Mouse (Mus musculus) neural tube, embryonic 11.5 days (tissue): ENCODE data around the gene Yap1. TPM values are rescaled to one million over a fixed set of nuclear protein-coding genes. Genes with fewer than 3 reads are reported as not detected.

Experiments used
- ATAC-seq: fragments of 200-750 bp; cut with Nextera tagmentation; 2 replicates; pipeline ENCODE4 v1.8.0; 2017; ENCODE audit warnings: moderate number of reproducible peaks, mild to moderate bottlenecking, moderate TSS enrichment, moderate library complexity; ENCODE audit not compliant: insufficient read depth, low FRiP score, low TSS enrichment
- DNase-seq: peaks from one replicate; pipeline ENCODE4 v3.0.0-alpha.2; 2015; ENCODE audit warnings: low spot score
- H3K27ac ChIP-seq: fragments of 300-500 bp; sonication (generic); 2 replicates; pipeline ENCODE4 v1.5.1; 2014; ENCODE audit warnings: low read depth, mild to moderate bottlenecking, low read length
- H3K27me3 ChIP-seq: fragments of 300-500 bp; sonication (generic); 2 replicates; pipeline ENCODE4 v1.6.1; 2014; ENCODE audit warnings: mild to moderate bottlenecking, low read length, mixed read lengths; ENCODE audit not compliant: control insufficient read depth, insufficient read depth
- H3K36me3 ChIP-seq: fragments of 300-500 bp; sonication (generic); 2 replicates; pipeline ENCODE4 v1.6.1; 2014; ENCODE audit warnings: mild to moderate bottlenecking, low read length, moderate library complexity, mixed read lengths; ENCODE audit not compliant: control insufficient read depth, insufficient read depth
- H3K4me1 ChIP-seq: fragments of 300-500 bp; sonication (generic); 2 replicates; pipeline ENCODE4 v1.6.1; 2014; ENCODE audit warnings: low read length, mixed read lengths; ENCODE audit not compliant: control insufficient read depth, insufficient read depth
- H3K4me2 ChIP-seq: fragments of 300-500 bp; sonication (generic); 2 replicates; pipeline ENCODE4 v1.6.1; 2014; ENCODE audit warnings: low read depth, mild to moderate bottlenecking, moderate library complexity
- H3K4me3 ChIP-seq: fragments of 300-500 bp; sonication (generic); 2 replicates; pipeline ENCODE4 v1.5.1; 2014; ENCODE audit warnings: low read depth, low read length
- H3K9ac ChIP-seq: fragments of 300-500 bp; sonication (generic); 2 replicates; pipeline ENCODE4 v1.6.1; 2014; ENCODE audit warnings: mild to moderate bottlenecking, low read length
- H3K9me3 ChIP-seq: fragments of 300-500 bp; sonication (generic); 2 replicates; pipeline ENCODE4 v1.6.1; 2016; ENCODE audit warnings: low read length; ENCODE audit not compliant: control insufficient read depth
- WGBS: fragments of 180-500 bp; shearing (Covaris S2); extraction: QIAGEN DNeasy Blood & Tissue Kit; methylation state at CpG from one replicate; pipeline ENCODE4 v1.1.7; 2014; 5-methylcytosine and 5-hydroxymethylcytosine counted together
- polyA plus RNA-seq: library from polyadenylated mRNA; unstranded; fragments of >200 nt; fragmentation: Nextera tagmentation; extraction: Ambion mirVana; gene quantifications from 2 replicates; pipeline ENCODE4 v1.2.1, GENCODE M21; 2014

Yap1 gene
- polyA plus RNA-seq, 1 experiment from 2014 or later = 27.2 TPM

DNA sequence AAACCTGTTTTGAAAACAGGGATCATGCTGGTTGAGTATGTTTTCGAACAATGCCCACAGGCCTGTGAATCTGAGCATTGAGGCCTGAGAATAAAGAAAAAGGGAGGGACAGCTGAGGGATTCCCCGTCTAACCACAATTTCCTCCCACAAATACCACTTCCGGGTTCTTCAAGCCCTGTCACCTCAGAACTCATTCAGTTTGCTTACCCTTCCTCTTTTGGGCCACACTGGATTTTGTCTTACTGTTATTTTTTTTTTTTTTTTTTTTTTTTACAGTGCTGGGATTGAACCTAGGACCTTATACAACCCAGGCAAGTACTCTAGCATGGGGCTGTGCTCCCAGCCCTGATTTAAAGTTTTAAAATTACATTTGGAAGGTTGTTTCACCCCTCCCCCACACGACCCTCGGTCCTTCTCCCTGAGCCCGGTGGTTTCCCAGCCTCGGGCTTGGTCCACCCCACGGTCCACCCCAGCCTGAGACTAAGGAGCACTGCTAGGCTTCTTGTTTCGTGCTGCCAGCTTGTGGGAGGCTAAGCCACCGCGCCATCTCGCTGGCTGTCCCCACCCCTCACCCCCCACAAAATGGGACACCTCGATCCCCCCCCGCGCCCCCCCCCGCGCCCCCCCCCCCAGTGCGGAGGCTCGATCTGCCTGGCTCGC, 13.0 kb upstream of the Yap1 start:
- 56% methylated on average over 17 of the region's 20 CpGs for WGBS
- no peak for ATAC-seq
- Histone ChIP-seq H3K4me1 (no peaks in the 10 kb centered on the region), H3K27me3 (no peaks in the 10 kb centered on the region), H3K9ac (no peak overlapping the region), H3K27ac (no peak overlapping the region), H3K4me2 (no peak overlapping the region), H3K9me3 (no peaks in the 10 kb centered on the region), H3K4me3 (no peak overlapping the region), H3K36me3 (no peaks in the 10 kb centered on the region)
- DNase-seq = no peak

DNA sequence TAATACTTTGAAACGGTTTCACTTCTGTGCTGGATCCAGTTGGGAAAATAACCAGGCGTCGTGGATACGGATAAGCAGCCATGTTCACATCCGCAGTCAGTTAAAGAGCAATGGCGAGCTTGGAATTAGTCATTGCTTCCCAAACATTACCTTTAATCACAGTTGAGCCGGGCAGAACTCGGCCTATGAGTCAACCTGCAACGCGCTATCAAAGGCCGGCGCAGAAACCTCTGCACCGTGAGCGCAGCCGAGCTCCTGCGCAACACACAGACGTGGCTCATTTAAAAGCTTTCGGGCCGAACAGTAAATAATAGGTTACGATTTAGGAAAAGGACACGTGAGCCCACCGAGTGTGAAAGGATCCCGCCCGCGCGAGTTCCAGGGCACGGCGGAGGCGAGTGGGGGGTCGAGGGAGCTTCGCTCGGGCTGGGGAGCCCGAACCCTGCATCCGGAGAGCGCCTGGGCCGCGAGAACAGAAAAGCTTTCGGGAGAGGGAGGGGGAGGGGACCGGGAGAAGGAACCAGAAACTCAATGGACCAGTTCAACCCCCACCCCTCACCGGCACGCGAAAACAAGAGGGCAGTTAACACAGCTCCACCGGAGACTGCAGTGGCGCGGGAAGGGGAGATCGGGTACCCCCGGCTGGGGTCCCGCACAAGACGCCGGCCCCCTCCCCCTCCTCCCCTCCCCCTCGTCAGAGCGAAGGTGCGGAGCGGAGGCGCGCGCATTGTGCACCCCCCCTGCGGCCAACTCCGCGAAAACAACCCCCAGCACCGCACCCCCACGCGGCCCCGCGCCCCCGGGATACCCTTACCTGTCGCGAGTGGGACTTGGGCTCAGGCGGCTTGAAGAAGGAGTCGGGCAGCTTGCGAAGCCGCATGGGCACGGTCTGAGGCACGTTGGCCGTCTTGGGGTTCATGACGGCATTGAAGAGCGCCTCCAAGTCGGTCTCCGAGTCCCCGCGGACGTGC, 810 bp downstream of the Yap1 start:
- Histone ChIP-seq H3K4me2 (peak overlapping the region; percentile 65), H3K4me1 (peaks cover 4% of the 10 kb centered on the region; the same call in 1 of the 2 replicates), H3K9me3 (no peaks in the 10 kb centered on the region), H3K27me3 (no peaks in the 10 kb centered on the region), H3K36me3 (no peaks in the 10 kb centered on the region), H3K9ac (peak overlapping the region; percentile 88), H3K4me3 (peak overlapping the region; percentile 75), H3K27ac (peak overlapping the region; percentile 88)
- under 1% methylated on average over 74 of the region's 82 CpGs for WGBS
- peak; percentile 57 for ATAC-seq
- peak; percentile 79 for DNase-seq

DNA sequence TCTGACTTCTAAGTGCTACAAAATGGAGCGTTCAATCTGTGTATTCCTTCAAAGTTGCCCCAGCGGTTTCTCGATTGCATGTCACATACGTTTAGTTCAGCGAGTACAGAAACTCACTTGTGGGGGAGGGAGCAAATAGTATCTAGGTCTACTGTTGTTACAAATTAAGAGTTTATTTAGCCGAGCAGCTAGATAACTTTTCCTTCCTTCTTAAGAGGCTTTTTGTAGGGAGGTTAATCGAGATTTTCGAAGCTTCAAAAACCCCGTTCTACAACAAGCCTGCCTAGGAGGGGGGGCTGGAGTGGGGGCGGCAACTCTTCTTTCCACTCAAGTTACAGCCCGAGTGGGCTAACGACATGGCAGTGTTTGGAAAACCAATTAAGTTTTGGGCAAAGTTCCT, 1.6 kb downstream of the Yap1 start:
- H3K9ac ChIP-seq = peak overlapping the region; percentile 88
- no peaks in the 10 kb centered on the region for H3K36me3 ChIP-seq
- no peaks in the 10 kb centered on the region for H3K9me3 ChIP-seq
- H3K27ac ChIP-seq = no peak overlapping the region
- peak overlapping the region; percentile 65 for H3K4me2 ChIP-seq
- H3K4me1 ChIP-seq = peaks cover 4% of the 10 kb centered on the region; the same call in 1 of the 2 replicates
- no peak for ATAC-seq
- WGBS = 3% methylated on average over 12 of the region's 12 CpGs
- peak; percentile 30 for DNase-seq
- H3K4me3 ChIP-seq = peak overlapping the region; percentile 75
- H3K27me3 ChIP-seq = no peaks in the 10 kb centered on the region

DNA sequence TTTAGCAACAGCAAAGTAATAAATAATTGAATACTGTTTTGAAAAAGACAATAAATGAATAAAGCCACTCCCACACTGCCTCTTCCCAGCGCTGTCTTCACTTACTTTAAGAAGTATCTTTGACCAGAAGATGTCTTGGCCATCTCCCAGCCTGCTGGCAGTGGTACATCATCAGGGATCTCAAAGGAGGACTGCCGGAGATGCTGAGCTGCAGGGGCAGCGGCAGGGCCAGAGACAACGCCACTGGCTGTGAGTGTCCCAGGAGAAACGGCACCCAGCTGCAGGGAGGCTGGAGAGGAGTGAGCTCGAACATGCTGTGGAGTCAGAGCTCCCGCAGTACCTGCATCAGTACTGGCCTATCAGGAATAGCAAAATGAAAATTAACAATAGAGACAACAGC, 3.0 kb downstream of the Yap1 start:
- Histone ChIP-seq H3K27ac (no peak overlapping the region), H3K36me3 (no peaks in the 10 kb centered on the region), H3K27me3 (no peaks in the 10 kb centered on the region), H3K9me3 (no peaks in the 10 kb centered on the region), H3K4me2 (0 out of 2 replicates have a peak overlapping the region, but pooled peaks have one; percentile 17), H3K4me1 (peaks cover 4% of the 10 kb centered on the region; the same call in 1 of the 2 replicates), H3K9ac (no peak overlapping the region), H3K4me3 (no peak overlapping the region)
- ATAC-seq = no peak
- WGBS = 50% methylated on average over 7 of the region's 7 CpGs
- DNase-seq = no peak

DNA sequence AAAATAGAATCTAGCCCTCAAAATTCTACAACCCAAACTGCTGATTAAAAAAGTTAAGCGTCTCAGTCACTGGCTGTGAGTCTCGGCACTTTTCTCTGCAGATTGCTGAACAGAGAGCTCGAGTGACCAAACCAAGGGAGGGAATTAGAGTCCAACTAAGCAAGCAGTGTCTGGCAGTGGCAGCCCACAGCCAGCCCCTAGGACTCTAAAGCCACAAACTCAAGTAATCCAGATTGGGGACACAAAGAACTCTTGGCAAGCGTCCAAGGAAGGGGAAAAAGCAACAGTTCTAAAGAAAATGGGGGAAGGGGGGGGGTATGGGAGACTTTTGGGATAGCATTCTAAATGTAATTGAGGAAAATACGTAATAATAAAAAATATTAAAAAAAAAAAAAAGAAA, 10.1 kb downstream of the Yap1 start:
- DNase-seq (no peak), ATAC-seq (no peak)
- H3K9me3 ChIP-seq = no peaks in the 10 kb centered on the region
- no peaks in the 10 kb centered on the region for H3K27me3 ChIP-seq
- H3K4me1 ChIP-seq = no peaks in the 10 kb centered on the region
- H3K4me3 ChIP-seq = no peak overlapping the region
- H3K36me3 ChIP-seq = no peaks in the 10 kb centered on the region
- no peak overlapping the region for H3K27ac ChIP-seq
- no peak overlapping the region for H3K4me2 ChIP-seq
- H3K9ac ChIP-seq = no peak overlapping the region
- WGBS = 95% methylated on average over 5 of the region's 5 CpGs

DNA sequence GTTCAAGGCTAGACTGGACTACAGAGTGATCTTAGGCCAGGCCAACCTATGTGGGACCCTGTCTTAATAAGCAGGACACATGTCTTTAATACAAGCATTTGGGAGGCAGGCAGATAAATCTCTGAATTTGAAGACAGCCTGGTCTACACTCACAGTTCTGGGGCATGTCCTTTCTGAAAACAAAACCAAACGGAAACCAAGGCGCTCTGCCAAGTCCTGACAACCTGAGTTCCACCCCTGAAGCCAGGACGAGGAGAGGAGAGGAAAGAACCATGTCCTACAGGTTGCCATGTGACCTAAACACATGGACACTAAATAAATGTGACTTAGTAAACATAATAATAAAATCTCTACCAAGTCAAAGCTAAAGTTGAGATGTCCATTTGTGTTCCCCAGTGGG, 11.7 kb downstream of the Yap1 start:
- Histone ChIP-seq H3K9ac (no peak overlapping the region), H3K36me3 (no peaks in the 10 kb centered on the region), H3K27me3 (no peaks in the 10 kb centered on the region), H3K4me3 (no peak overlapping the region), H3K9me3 (no peaks in the 10 kb centered on the region), H3K4me1 (no peaks in the 10 kb centered on the region), H3K27ac (no peak overlapping the region), H3K4me2 (no peak overlapping the region)
- DNase-seq = no peak
- WGBS = 77% methylated on average over 3 of the region's 3 CpGs
- no peak for ATAC-seq

DNA sequence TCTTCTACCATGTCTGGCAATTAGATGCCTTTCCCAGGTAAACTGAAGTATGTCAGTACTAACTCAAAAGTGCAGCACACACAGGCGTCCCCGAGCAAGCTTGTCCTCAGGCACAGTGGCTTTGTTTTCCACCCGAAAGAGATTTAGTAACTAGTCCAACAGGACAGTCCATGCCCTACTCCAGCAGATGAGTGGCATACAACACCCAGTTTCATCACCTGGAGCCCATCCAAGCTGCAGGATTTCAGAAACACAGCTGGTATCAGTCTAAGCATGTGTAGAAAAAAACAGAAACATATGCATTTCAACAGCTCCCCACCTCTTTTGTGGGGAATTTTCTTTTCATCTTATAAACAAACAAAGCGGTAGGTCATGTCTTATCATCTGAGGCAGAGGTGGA, 13.5 kb downstream of the Yap1 start:
- DNase-seq (no peak), ATAC-seq (no peak)
- Histone ChIP-seq H3K27me3 (no peaks in the 10 kb centered on the region), H3K9me3 (no peaks in the 10 kb centered on the region), H3K27ac (no peak overlapping the region), H3K4me3 (no peak overlapping the region), H3K36me3 (no peaks in the 10 kb centered on the region), H3K9ac (no peak overlapping the region), H3K4me1 (no peaks in the 10 kb centered on the region), H3K4me2 (no peak overlapping the region)
- 93% methylated on average over 4 of the region's 4 CpGs for WGBS

DNA sequence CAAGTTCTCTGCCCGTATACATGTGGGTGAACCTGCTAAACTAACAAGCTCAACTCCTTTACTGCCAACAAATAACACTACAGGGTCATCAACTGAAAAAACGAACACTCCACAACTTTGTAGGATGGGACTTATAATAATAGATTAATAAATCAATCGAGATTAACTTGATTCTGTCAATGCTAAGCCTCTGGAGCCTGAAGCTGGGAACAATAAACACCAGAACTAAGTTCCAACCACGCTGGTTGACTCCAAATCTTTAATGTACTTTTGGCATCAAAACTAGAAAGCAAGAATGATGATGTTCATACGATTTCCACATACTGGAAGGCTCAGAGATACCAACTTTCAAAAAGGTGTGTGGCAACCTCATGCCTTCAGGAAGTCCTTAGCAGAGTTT, 17.3 kb downstream of the Yap1 start:
- Histone ChIP-seq H3K27ac (no peak overlapping the region), H3K4me2 (no peak overlapping the region), H3K4me3 (no peak overlapping the region), H3K9me3 (no peaks in the 10 kb centered on the region), H3K36me3 (no peaks in the 10 kb centered on the region), H3K9ac (no peak overlapping the region), H3K27me3 (no peaks in the 10 kb centered on the region), H3K4me1 (no peaks in the 10 kb centered on the region)
- 91% methylated on average over 5 of the region's 5 CpGs for WGBS
- DNase-seq (no peak), ATAC-seq (no peak)
